Mouse (Mus musculus) brain, adult 2 months (tissue): ENCODE data around the gene Rtn4rl1.
"Not testable (repeated sequence)": the region's sequence is repeated elsewhere in the genome, so short reads cannot be mapped to it uniquely, and the experiment has no call there.

Experiments
- DNase-seq: peaks from one replicate; pipeline ENCODE4 v3.0.0; 2011; ENCODE audit warnings: low read depth, low spot score

The Rtn4rl1 gene

DNA sequence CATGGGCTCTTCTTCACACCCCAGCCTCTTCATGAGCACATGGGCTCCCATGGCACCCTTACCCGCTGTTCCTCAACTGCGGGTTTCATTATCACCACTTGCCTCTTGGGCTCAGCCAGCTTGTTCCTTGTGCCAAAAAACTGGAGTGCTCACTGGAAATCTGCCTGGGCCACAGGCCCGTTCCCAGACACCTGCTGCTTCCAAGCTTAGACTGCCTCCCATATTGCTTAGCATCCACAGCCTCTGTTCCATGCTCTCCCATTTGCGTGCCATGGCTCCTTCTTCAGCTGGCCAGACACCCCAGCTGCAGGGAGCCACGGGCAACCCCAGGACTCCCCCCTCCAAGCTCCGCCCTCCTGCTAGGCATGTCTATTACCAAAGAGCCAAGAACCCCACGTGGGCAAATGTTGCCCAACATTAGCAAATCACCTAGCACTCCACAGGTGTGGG is 77.4 kb downstream of the Rtn4rl1 start:
- DNase-seq, result peak; percentile 91

DNA sequence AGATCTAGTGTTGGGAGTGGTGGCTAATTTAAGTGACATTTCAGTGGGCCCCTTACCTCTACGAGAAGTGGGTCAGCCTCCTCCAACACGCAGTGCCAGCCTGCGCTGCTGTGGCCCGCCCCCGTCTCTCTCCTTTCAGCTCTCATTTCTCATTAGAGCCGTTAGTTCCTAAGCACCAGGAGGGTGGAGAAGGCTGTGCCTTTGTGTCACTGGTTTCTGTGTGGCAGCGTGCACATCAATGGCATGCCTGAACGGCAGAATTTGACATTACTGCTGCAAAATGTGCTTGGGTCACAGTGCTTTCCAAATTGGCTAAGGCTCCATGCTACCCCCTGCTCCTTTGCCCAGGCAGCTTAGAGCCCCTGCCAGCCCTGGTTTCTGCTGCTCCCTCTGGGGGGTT is 79.9 kb downstream of the Rtn4rl1 start:
- peak; percentile 69 for DNase-seq

- DNase-seq, result no peak
Observed at GRCm38 (mm10) chr11:75275035-75275434, 81.5 kb downstream of the Rtn4rl1 start.

GRCm38 (mm10) chr11:75278115-75278514 is 84.5 kb downstream of the Rtn4rl1 start:
- DNase-seq, result no peak

GRCm38 (mm10) chr11:75279013-75279341 is 85.4 kb downstream of the Rtn4rl1 start:
- no peak for DNase-seq

- peak; percentile 45 for DNase-seq
Observed at GRCm38 (mm10) chr11:75279342-75280065, 85.9 kb downstream of the Rtn4rl1 start.

DNA sequence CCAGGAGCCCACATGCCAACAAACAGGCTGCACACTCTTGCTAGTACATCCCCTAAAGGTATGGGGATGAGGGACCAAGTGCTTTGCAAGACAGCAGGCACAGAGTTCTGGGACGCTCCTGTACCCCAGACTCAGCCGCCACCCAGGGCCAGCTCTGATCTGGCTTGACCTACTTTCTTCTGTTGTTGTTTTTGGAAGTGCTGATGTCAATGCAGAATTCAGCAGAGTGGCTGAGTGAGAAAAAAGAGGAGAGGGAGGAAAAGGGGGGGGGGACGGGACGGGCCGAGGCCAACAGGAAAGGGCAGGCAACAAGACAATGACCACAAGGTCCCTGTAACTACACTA is 86.5 kb downstream of the Rtn4rl1 start:
- DNase-seq, result peak; percentile 50

GRCm38 (mm10) chr11:75280435-75281001 is 86.9 kb downstream of the Rtn4rl1 start:
- DNase-seq, result no peak

DNA sequence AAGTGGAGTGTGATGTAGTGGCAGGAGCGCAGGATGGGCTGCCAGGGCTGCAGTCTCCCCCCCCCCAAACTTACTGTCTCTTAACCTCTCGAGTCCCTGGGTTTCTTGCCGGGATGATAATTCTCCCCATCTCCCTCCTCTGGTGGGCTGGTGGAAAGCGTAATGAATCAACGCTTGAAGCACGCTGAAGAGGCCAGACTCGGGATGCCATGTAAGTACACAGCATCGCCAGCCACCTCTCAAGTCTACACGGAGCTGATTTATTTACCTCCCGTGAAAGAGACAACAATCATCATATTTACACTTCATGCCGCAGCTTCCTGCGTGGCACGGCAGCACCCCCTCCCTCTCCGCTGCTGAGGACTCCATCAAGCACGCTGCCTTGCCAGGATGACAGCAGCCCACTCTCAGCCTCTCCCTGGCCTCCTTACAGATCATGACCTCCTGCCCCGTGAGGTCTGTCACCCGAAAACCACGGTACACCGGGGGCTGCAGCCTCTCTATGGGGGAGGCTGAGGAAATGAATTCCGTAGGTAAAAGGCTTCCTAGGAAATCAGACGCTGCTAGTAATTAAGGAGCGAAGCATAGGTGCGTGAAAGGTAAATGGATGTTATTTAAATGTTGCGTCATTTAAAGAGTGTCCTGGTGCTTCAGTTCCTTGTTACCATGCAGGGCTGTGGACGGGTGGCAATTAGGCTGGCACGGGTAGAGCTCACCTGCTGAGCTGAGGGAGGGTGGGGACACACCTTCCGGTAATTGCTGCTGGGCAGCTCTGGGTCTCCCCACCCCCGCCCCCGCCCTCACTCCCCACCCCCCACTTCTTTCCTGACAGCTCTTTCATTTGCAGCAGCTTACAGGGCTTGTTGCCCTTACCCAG is 88.0 kb downstream of the Rtn4rl1 start:
- no peak for DNase-seq

DNA sequence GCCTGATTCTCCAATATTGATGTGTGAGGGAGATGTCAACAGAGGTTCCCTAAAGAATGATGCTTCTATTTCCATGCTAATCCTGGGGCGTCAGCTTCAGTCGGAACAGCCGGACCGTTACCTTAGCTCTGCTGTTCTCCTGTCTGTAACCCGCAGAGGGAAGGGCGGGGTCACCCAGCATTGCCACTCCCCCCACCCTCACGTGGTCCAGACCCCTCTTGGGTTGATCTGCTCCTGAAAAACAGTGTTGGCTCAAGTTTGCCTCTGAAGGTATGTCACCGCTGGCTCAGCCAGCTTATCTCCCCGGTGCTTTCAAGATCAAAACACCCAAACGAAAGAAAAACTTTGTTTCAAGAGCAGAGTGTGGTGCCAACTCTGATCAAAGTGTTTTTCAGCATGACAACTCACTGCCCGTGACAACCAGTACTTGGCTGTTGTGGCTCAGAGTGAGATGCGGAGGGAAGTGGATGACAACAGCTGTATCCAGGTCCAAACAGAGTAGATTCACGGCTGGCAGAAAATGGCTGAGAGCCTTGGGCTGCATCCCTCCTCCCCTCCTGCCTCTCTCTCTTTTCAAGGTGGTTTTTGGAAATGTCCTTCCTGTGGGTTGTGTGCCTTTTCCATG is 89.0 kb downstream of the Rtn4rl1 start:
- DNase-seq, result no peak

- not testable (repeated sequence) for DNase-seq
Observed at GRCm38 (mm10) chr11:75283784-75284183, 90.2 kb downstream of the Rtn4rl1 start.

DNA sequence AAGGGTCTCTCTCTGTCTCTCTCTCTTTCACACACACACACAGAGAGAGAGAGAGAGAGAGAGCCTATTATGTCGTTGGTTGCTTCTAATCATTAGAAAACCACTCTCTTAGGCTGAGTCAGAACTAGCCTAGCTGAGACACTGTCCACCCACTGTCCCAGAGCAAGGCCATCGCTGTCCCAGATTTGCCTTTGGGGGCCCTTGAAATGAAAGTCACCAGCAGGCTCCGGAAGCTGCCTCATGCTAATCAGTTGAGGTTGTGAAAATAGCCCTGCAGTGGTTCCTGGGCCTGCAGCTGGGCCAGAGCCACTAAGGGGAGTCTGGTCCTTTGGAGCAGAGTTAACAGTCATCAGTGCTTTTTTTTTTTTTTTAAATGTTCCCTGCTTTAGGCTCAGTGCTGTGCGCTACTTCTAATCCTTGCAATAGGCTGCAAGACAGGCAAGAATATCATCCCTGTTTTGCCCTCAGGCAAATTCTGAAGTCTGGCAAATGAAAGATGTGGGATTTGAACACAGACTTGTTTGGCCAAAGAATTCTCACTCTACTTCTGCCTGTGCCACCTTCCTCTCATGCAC is 92.4 kb downstream of the Rtn4rl1 start:
- no peak for DNase-seq

DNA sequence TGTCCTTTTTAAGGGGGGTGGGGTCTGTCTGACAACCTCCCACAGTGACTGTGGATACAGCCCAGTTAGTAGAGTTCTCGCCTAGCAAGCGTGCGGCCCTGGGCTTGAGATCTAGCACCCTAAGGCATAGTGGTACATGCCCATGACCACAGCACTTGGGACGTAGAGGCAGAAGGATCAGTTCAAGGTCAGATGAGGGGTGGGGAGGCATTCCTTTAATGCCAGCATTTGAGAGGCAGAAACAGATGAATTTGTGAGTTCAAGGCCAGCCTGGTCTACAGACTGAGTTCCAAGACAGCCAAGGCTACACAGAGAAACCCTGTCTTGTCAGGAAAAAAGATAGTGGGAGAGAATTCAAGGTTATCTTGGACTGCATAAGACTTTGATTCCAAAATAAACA is 93.3 kb downstream of the Rtn4rl1 start:
- DNase-seq, result no peak

DNA sequence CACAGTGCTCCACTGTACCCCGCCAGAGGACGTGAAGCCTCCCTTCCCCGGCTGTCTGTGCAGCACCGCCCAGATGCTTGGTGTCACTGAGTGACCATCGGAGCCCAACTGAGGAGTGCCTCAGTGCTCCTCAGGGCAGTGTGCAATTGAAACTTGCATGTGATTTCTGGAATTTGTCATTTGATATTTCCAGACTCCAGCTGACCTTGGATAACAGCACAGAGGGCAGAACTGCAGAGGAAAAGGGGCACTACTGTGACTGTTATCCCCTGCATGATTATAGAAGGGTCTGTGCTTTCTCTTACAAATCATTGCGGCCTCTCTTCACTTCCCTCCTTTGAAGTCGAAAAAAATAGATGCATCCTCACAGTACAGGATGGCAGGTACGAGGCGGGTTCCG is 94.4 kb downstream of the Rtn4rl1 start:
- no peak for DNase-seq

DNA sequence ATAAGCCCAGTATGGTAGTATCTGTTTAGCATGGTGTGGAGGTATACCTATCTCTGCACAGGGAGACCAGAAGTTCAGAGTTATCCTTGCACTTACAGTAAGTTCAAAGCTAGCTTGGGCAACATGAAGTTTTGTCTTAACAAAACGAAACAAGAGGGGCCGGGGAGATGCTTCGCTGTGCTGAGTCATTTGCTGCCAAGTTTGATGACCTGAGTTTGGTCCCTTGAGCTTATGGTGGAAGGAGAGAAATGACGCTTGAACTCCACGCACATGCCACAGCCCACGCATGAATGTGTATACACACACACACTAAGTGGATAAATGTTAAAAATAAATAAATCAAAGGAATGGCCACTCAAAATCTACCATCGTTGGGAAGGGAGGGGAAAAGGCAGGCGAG is 94.9 kb downstream of the Rtn4rl1 start:
- no peak for DNase-seq

- DNase-seq, result no peak
Observed at GRCm38 (mm10) chr11:75289120-75289519, 95.5 kb downstream of the Rtn4rl1 start.

- DNase-seq, result peak; percentile 94
Observed at GRCm38 (mm10) chr11:75290566-75291271, 97.1 kb downstream of the Rtn4rl1 start.

GRCm38 (mm10) chr11:75291389-75292215 is 98.0 kb downstream of the Rtn4rl1 start:
- peak; percentile 85 for DNase-seq

DNA sequence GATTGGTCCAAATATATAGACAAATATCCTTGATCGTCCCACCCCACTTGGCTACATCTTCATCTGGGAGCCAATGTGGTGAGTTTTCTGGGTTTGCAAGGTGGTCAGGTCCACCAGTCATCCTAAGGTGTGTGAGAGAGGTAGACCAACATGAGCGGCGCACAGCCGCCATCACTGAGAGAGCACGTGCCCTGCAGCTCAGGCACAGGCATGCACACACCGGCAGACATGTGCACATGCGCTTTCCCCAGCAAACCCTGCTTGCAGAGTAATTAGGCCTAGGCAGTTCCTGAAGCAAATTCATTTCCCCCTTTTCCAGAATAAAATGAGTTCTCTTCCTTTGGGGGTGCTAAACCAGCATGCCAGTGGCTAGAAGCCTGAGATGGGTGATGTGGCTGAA is 98.7 kb downstream of the Rtn4rl1 start:
- no peak for DNase-seq

DNA sequence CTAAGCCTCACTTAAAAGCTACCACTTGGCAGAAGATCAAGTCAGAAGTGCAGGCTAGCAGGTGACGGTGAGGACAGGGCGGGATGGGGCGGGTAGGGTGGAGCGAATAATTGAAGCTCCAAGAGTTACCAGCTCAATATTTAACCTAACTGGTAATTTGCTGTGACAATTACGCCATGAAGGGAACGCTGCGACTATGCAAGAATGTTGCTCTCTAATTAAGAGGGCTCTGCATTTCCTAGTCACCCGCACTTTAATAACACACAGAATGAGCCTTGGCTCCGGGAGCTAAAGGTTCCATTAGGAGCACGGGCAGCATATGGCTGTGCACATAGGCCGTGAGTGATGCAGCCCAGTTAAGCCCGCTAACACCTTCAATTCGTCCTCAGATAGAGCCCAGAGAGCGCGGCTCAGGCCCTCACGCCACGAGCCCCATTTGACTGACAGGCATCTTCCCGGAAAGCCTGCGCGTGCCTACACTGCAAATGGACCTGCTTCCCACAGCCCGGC is 100.3 kb downstream of the Rtn4rl1 start:
- DNase-seq, result no peak
